Mouse (Mus musculus) granulocyte monocyte progenitor cell, adult 5-6 weeks (primary cell): ENCODE measurements around the gene Rcc1. TPM values are rescaled to one million over a fixed set of nuclear protein-coding genes. Genes with fewer than 3 reads are reported as not detected.
"Not testable (repeated sequence)": the region's sequence is repeated elsewhere in the genome, so short reads cannot be mapped to it uniquely, and the experiment has no call there.

Experiments
- ATAC-seq: replicated peaks from 2 replicates; pipeline ENCODE4 v1.8.0; 2016; ENCODE audit warnings: mild to moderate bottlenecking, moderate TSS enrichment, inconsistent platforms; ENCODE audit not compliant: poor library complexity, severe bottlenecking
- total RNA-seq, 2 experiments: library from RNA; stranded (forward) in 1 of 2; stranded (reverse) in 1 of 2; fragments of 200-712, 200-1000 nt in 1 of 2; fragments of >200 nt in 1 of 2; fragmentation: Nextera tagmentation in 1 of 2; gene quantifications; 2 replicates each; pipeline ENCODE4 v1.2.3; 2014 to 2017

Gene Rcc1
- total RNA-seq, 2 experiments from 2014 or later, result 53.3 to 68.9 TPM

- ATAC-seq, result no peak
These were observed 24.9 kb downstream of the Rcc1 start for GRCm38 (mm10) chr4:132328391-132328982.

- ATAC-seq, result no peak
These were observed 26.9 kb downstream of the Rcc1 start for GRCm38 (mm10) chr4:132326481-132326880.

- no peak for ATAC-seq
These were observed 37.7 kb downstream of the Rcc1 start for GRCm38 (mm10) chr4:132315711-132316110.

- no peak for ATAC-seq
These were observed 40.8 kb downstream of the Rcc1 start for GRCm38 (mm10) chr4:132312627-132313026.

- no peak for ATAC-seq
These were observed 41.6 kb downstream of the Rcc1 start for GRCm38 (mm10) chr4:132311801-132312200.

- no peak for ATAC-seq
These were observed 42.2 kb downstream of the Rcc1 start for GRCm38 (mm10) chr4:132311209-132311608.

- peak; percentile 38 for ATAC-seq
These were observed 43.4 kb downstream of the Rcc1 start for GRCm38 (mm10) chr4:132309849-132310472.

- ATAC-seq, result no peak
These were observed 44.1 kb downstream of the Rcc1 start for GRCm38 (mm10) chr4:132309140-132309848.

GRCm38 (mm10) chr4:132308437-132309139 lies 44.8 kb downstream of the Rcc1 start:
- ATAC-seq, result peak; percentile 80

- ATAC-seq, result peak; percentile 42
These were observed 47.4 kb downstream of the Rcc1 start for GRCm38 (mm10) chr4:132306004-132306403.

GRCm38 (mm10) chr4:132305276-132305675 lies 48.1 kb downstream of the Rcc1 start:
- no peak for ATAC-seq

GRCm38 (mm10) chr4:132303484-132303883 lies 49.9 kb downstream of the Rcc1 start:
- ATAC-seq, result not testable (repeated sequence)

- peak; percentile 82 for ATAC-seq
These were observed 50.4 kb downstream of the Rcc1 start, which contains the start of gene Rab42 for GRCm38 (mm10) chr4:132302939-132303479. Rab42 (minus strand) TSS chr4:132303385.

GRCm38 (mm10) chr4:132301965-132302938 lies 51.2 kb downstream of the Rcc1 start:
- ATAC-seq, result no peak

GRCm38 (mm10) chr4:132301486-132301885 lies 51.9 kb downstream of the Rcc1 start:
- no peak for ATAC-seq

GRCm38 (mm10) chr4:132299849-132300248 lies 53.6 kb downstream of the Rcc1 start:
- ATAC-seq, result no peak

- no peak for ATAC-seq
These were observed 57.6 kb downstream of the Rcc1 start for GRCm38 (mm10) chr4:132295696-132296390.

- no peak for ATAC-seq
These were observed 59.6 kb downstream of the Rcc1 start for GRCm38 (mm10) chr4:132293682-132294240.
